Mouse (Mus musculus) ES-Bruce4 (cell line): ENCODE measurements at regions not wholly inside any gene's neighbourhood (a gene's known extent, or its start where the extent isn't known, plus 50 kb on each side); places are given as distances from the start of the nearest gene placed in this dataset.
"Not testable (repeated sequence)": the region's sequence is repeated elsewhere in the genome, so short reads cannot be mapped to it uniquely, and the experiment has no call there.

ENCODE experiments used
- CTCF ChIP-seq: IDR thresholded peaks from one replicate; pipeline ENCODE4 v1.8.1; 2011; ENCODE audit warnings: low read depth, low read length
- EP300 ChIP-seq: IDR thresholded peaks from 2 replicates; pipeline ENCODE4 v1.6.1; 2011; ENCODE audit warnings: low read depth, low read length; ENCODE audit not compliant: insufficient read depth
- POLR2A ChIP-seq: IDR thresholded peaks from one replicate; pipeline ENCODE4 v1.8.1; 2011; ENCODE audit warnings: low read length; ENCODE audit not compliant: insufficient read depth

- not testable (repeated sequence) for TF ChIP-seq CTCF, POLR2A, EP300
Measured at GRCm38 (mm10) chrX:99682491-99682890, 138.3 kb upstream of the Tmem28 start.
